Mouse (Mus musculus) olfactory bulb, adult 2 months (tissue): Measurements from ENCODE around the gene Ing3.

Experiments
- CTCF ChIP-seq: fragments of 200-500 bp; IDR thresholded peaks from 2 replicates; pipeline ENCODE4 v1.5.1; 2012; ENCODE audit warnings: low read depth, mild to moderate bottlenecking, low read length, moderate library complexity; ENCODE audit not compliant: insufficient read depth
- POLR2A ChIP-seq: fragments of 200-500 bp; IDR thresholded peaks from 2 replicates; pipeline ENCODE4 v1.6.1; 2012; ENCODE audit warnings: mild to moderate bottlenecking, low read depth, low read length, moderate library complexity; ENCODE audit not compliant: insufficient read depth

DNA sequence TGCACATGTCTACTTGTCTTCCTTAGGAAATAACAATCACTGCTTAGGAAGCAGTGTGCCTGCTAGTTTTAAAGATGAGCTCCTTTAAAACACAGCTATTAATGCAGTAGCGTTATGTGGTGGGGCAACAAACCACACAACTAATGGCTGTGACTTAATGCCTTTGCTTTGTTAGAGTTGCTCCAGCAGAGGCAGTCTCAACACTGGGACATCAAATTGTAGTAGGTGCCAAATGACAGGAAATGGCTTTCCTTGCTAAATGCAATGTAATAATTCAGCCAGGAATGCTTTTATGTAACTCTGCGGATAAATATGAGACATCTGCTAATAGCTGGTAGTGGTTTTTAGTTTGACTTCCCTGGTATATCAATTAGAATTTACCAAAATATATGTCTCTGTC lies 28.2 kb downstream of the Ing3 start:
- TF ChIP-seq POLR2A (no peak), CTCF (no peak)
